Mouse (Mus musculus): Measurements from ENCODE around the gene Chmp2b.

Chmp2b gene

DNA sequence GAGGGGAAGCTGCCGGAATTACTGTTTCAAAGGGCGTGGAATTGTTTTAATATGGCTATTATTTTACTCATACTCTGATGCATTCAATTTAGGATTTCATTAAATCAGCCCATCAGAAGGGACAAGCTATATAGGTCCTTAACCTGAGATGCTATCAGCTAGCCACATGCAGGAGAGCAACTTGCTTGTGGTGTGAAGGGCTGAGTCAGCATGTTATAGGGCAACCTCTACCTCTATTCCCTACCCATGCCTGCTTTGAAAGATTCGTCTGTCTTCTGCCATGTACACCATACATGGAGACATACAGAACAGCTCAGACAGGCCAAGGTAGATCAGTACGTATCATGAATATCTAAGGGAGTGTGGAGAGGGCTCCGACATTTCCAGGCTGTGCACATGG lies 35.8 kb downstream of the Chmp2b start:
- no peak for DNase-seq (ENCODE audit: low read depth, low spot score)

DNA sequence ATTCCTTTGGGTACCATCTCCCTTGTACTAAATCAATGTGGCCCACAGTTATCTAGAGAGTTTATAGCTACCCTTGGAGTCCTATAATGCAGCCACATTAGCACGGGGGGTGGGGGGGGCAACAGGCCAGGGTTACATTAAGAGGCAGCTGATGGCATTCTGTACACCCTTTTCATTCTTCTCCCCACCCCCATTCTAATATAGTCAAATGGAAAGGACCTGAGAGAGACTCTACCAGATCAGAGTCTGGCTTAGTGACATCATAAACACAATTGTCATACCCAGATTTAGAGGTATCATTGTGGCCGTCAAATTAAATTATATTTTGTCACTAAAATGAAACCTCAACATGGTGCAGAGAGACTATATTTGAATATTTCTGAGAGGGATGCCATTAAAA lies 36.5 kb downstream of the Chmp2b start:
- DNase-seq (ENCODE audit: low read depth, low spot score), result no peak

DNA sequence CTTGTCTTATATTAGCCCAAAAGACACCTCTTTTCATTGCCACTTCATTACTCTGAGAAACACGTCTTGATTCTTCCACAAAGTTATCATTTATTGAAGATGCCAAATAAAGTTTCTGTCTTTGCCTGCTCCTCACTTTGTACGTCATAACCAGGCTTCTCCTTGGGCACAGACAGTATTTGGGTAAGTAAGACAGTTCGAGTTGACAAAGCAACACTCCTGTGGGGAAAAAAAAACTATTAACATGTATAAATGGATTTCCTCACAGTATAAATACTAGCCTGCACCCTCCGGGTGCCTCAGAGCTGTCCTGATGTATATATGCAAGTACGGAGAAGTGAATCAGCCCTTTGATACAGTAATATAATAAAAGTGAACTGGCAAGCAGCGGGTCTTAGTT lies 42.3 kb downstream of the Chmp2b start, which contains the start of gene Pou1f1:
Pou1f1 (plus strand) TSS at position 301 of the 400 bp plus-strand sequence.
- DNase-seq (ENCODE audit: low read depth, low spot score), result no peak

DNA sequence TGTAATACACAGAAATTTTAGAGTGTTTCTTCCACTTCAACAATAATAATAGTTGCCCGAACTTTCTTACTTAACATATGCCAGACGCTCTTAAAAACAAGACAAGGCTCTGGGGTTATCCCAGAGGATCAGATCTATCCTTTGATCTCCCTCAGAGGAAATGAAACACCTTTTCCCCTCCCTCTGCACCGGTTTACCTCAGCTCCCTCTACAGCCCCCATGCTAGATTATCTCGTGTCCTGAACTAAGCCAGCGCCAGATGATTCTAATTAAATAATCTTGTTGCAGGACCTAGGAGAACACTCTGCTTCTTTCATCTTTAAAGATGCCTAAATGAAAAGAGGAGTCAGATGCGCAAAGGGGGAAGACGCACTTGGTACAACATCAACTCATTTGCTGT lies 48.3 kb downstream of the Chmp2b start:
- DNase-seq (ENCODE audit: low read depth, low spot score), result no peak

DNA sequence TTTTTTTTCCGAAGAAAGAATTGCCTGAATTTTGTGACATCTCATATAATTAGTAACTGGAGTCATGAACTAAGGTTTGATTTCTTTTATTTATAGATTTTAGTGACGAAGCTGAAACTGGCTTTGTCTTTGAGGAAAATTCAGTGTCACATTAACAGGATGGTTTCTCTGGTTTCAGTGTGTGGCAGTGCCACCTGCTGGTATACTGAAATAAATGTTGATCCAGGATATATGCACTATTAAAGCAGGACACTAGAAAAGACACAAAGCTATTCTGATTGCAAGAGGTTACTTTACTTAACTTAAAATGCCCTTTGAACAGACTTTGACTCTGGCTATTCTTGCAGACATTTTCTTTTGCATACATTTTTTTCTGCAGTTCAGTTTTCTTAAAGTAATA lies 65.5 kb downstream of the Chmp2b start:
- no peak for DNase-seq (ENCODE audit: low read depth, low spot score)

DNA sequence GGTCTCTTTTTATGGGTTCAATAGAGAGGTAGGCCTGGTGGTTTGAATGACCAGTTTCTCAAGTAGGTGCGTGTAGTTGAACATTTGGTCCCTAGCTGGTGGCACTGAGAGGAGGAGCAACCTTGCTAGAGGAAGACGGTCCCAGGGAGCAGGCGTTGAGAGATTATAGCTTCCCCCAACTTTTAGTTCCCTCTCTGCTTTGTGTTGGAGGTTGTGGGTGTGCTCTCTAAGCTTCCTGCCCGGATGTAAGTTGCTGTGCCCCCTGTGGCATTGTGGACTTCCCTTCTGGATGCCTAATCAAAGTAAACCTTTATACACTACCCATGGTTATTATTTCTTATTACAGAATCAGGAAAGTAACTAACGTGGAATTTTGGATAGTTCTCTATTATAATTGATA lies 66.5 kb downstream of the Chmp2b start:
- no peak for DNase-seq (ENCODE audit: low read depth, low spot score)
